Comparison of ENCODE assay signal across 8 mouse cellular contexts in the genomic region with DNA sequence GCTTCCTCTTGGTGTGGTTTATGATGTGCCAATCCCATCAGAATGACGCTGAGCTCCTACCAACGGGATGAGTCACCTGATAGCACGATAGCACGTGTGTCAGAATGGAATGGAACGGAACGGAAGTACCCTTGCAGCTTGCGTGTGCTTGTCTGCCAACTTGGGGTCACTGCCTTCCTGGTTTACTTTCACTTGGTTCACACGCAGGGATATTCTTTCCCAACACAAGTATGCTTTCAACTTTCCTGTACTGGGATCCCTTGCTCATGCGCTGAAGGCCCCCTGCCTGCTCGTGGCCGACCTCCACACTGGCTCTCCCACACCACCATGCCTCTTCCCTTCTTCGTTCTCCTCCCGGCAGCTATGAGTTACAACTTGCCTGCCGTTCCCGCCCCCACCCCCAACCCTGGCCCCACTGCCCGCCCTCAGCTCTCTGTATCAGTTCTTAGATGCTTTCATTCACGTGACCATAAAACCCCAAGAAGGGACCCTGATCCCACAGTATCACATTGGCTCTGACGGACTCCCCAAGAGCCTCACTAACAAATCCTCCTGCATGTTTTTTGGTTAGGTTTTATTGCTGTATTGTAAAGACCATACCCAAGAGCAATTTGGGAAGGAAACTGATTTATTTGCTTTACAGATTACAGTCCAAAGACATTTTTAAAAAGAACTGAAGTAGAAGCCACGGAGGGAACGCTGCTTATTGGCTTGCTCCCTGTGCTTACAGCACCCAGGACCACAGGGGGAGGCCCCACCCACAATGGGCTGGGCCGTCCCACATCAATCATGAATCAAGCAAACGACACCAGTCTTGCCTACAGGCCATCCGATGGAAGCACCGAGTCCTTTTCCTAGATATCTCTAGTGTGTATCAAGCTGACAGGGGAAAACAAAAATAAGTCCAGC. TPM values are rescaled to one million over a fixed set of nuclear protein-coding genes. Genes with fewer than 3 reads are reported as not detected.
DNase-seq lines count a peak whose midpoint lies in the region; ATAC-seq and TF ChIP-seq lines count a peak whose summit lies in the region.

No protein-coding gene starts in this region.

- no peak; the same call in 1 of the 2 replicates for ATAC-seq in forebrain, embryonic 11.5 days (replicated peaks; ENCODE audit: low FRiP score)
- peak; percentile 85 for ATAC-seq in liver, embryonic 15.5 days (ENCODE audit: insufficient read depth)

- H3K9me3 ChIP-seq in forebrain, embryonic 11.5 days (ENCODE audit: control insufficient read depth, low read length): no peaks in the 10 kb centered on the region
- H3K9me3 ChIP-seq in liver, embryonic 15.5 days (replicated peaks): no peaks in the 10 kb centered on the region

- 42% methylated on average over 24 of the region's 24 CpGs for WGBS in forebrain, embryonic 11.5 days
- 6% methylated on average over 24 of the region's 24 CpGs for WGBS in liver, embryonic 15.5 days (ENCODE audit: insufficient replicate concordance)

- peaks cover 7% of the 10 kb centered on the region; the same call in 1 of the 2 replicates for H3K4me1 ChIP-seq in forebrain, embryonic 11.5 days (replicated peaks; ENCODE audit: control insufficient read depth, insufficient read depth, low read length)
- peaks cover 41% of the 10 kb centered on the region for H3K4me1 ChIP-seq in liver, embryonic 15.5 days (replicated peaks)

- no peak overlapping the region for H3K27ac ChIP-seq in forebrain, embryonic 11.5 days (ENCODE audit: low read depth, low read length)
- peak overlapping the region; percentile 83 for H3K27ac ChIP-seq in liver, embryonic 15.5 days (replicated peaks)
- H3K27ac ChIP-seq in left cerebral cortex, adult 2 months: no peak overlapping the region

- H3K27me3 ChIP-seq in forebrain, embryonic 11.5 days (ENCODE audit: control insufficient read depth, insufficient read depth, low read length): no peaks in the 10 kb centered on the region
- no peaks in the 10 kb centered on the region for H3K27me3 ChIP-seq in liver, embryonic 15.5 days

- no peak overlapping the region for H3K4me3 ChIP-seq in forebrain, embryonic 11.5 days (ENCODE audit: low read depth, low read length)
- peak overlapping the region; percentile 90 for H3K4me3 ChIP-seq in liver, embryonic 15.5 days (replicated peaks)
- no peak overlapping the region for H3K4me3 ChIP-seq in left cerebral cortex, adult 2 months

- no peak for TF ChIP-seq CTCF in left cerebral cortex, adult 2 months (IDR thresholded peaks at IDR 0.05)

- no peaks in the 10 kb centered on the region for H3K36me3 ChIP-seq in forebrain, embryonic 11.5 days (ENCODE audit: control insufficient read depth, insufficient read depth, low read length)
- H3K36me3 ChIP-seq in liver, embryonic 15.5 days (replicated peaks): peaks cover 24% of the 10 kb centered on the region

- H3K4me2 ChIP-seq in forebrain, embryonic 11.5 days (ENCODE audit: low read depth, low read length, severe bottlenecking): 0 out of 2 replicates have a peak overlapping the region, but pooled peaks have one; percentile 19
- H3K4me2 ChIP-seq in liver, embryonic 15.5 days: peak overlapping the region; percentile 86

- intact Hi-C loops in left cerebral cortex, adult 2 months (cut with DNase I): no loop called here

- peak; percentile 90 for DNase-seq in CD4-positive helper T cell, adult 2 months (ENCODE audit: low read depth, low spot score)
- DNase-seq in adrenal gland, adult 2 months: peak; percentile 83
- no peak for DNase-seq in forebrain, embryonic 11.5 days (ENCODE audit: low spot score)
- DNase-seq in induced T-regulatory cell, adult 2 months (ENCODE audit: low read depth): peak; percentile 91
- DNase-seq in natural killer cell, adult 2 months (ENCODE audit: low spot score in 2 of 2): peak; percentile 67 to 73
- no peak for DNase-seq in left cerebral cortex, adult 2 months (ENCODE audit: extremely low spot score in 1 of 2, low spot score in 2 of 2)
- DNase-seq in cerebellum, adult 9-11 months: no peak

- H3K9ac ChIP-seq in forebrain, embryonic 11.5 days (ENCODE audit: low read length): no peak overlapping the region
- peak overlapping the region; percentile 48 for H3K9ac ChIP-seq in liver, embryonic 15.5 days

RNA-seq across cellular contexts. Expression of gene Tfip11, which starts 1.3 kb away (rescaled TPM):
- 10 to 100 TPM; 30.3 to 38.7 TPM for total RNA-seq in adrenal gland, adult 2 months (2021)
- polyA plus RNA-seq in adrenal gland, adult 2 months (2012; rRNA removed): 36.6 and 38.1 TPM in 2 replicates
- polyA plus RNA-seq in forebrain, embryonic 11.5 days (2014; fragmentation: Nextera tagmentation; extraction: Ambion mirVana): 32.5 and 33.7 TPM in 2 replicates
- 12.0 and 13.1 TPM in 2 replicates for polyA plus RNA-seq in liver, embryonic 15.5 days (2015; fragmentation: Nextera tagmentation; extraction: Ambion mirVana)
- 10 to 100 TPM; 43.0 to 45.0 TPM for total RNA-seq in left cerebral cortex, adult 2 months (2021)

RNA-seq across cellular contexts. Expression of gene Srrd, which starts 17.9 kb away (rescaled TPM):
- total RNA-seq in adrenal gland, adult 2 months (2021): 10 to 100 TPM; 20.1 to 68.5 TPM
- polyA plus RNA-seq in adrenal gland, adult 2 months (2012; rRNA removed): 43.2 and 47.4 TPM in 2 replicates
- polyA plus RNA-seq in forebrain, embryonic 11.5 days (2014; fragmentation: Nextera tagmentation; extraction: Ambion mirVana): 46.1 and 52.2 TPM in 2 replicates
- polyA plus RNA-seq in liver, embryonic 15.5 days (2015; fragmentation: Nextera tagmentation; extraction: Ambion mirVana): 13.8 and 16.4 TPM in 2 replicates
- 10 to 100 TPM; 23.1 to 29.9 TPM for total RNA-seq in left cerebral cortex, adult 2 months (2021)

RNA-seq across cellular contexts. Expression of gene Hps4, which starts 18.0 kb away (rescaled TPM):
- total RNA-seq in adrenal gland, adult 2 months (2021): 10 to 100 TPM; 19.9 to 61.1 TPM
- 62.7 and 64.6 TPM in 2 replicates for polyA plus RNA-seq in adrenal gland, adult 2 months (2012; rRNA removed)
- polyA plus RNA-seq in forebrain, embryonic 11.5 days (2014; fragmentation: Nextera tagmentation; extraction: Ambion mirVana): 32.9 and 35.4 TPM in 2 replicates
- polyA plus RNA-seq in liver, embryonic 15.5 days (2015; fragmentation: Nextera tagmentation; extraction: Ambion mirVana): 10.9 and 13.7 TPM in 2 replicates
- total RNA-seq in left cerebral cortex, adult 2 months (2021): 10 to 100 TPM; 26.9 to 38.3 TPM

RNA-seq across cellular contexts. Expression of gene Gm6583, which starts 30.9 kb away (rescaled TPM):
- total RNA-seq in adrenal gland, adult 2 months (2021): under 1 TPM in 1 of 2 experiments, not detected in 1; 0.14 TPM
- not detected in 2 replicates for polyA plus RNA-seq in adrenal gland, adult 2 months (2012; rRNA removed)
- 0.29 TPM in 1 of 2 replicates, not detected in the other for polyA plus RNA-seq in forebrain, embryonic 11.5 days (2014; fragmentation: Nextera tagmentation; extraction: Ambion mirVana)
- 0.07 and 0.12 TPM in 2 replicates for polyA plus RNA-seq in liver, embryonic 15.5 days (2015; fragmentation: Nextera tagmentation; extraction: Ambion mirVana)
- not detected for total RNA-seq in left cerebral cortex, adult 2 months (2021)

RNA-seq across cellular contexts. Expression of gene Tpst2, which starts 48.4 kb away (rescaled TPM):
- 100 to 1,000 TPM; 154 to 322 TPM for total RNA-seq in adrenal gland, adult 2 months (2021)
- 222 and 270 TPM in 2 replicates for polyA plus RNA-seq in adrenal gland, adult 2 months (2012; rRNA removed)
- polyA plus RNA-seq in forebrain, embryonic 11.5 days (2014; fragmentation: Nextera tagmentation; extraction: Ambion mirVana): 30.9 and 34.3 TPM in 2 replicates
- 34.5 and 43.8 TPM in 2 replicates for polyA plus RNA-seq in liver, embryonic 15.5 days (2015; fragmentation: Nextera tagmentation; extraction: Ambion mirVana)
- total RNA-seq in left cerebral cortex, adult 2 months (2021): 10 to 100 TPM; 37.5 to 41.9 TPM

Comparison
In these comparisons a context has a peak if more than half of its experiments do, and no peak if none do; other contexts are left out.
1. DNase-seq: peak in CD4-positive helper T cell, adult 2 months (single experiment), adrenal gland, adult 2 months (single experiment), induced T-regulatory cell, adult 2 months (single experiment) and natural killer cell, adult 2 months (2 of 2); none in forebrain, embryonic 11.5 days (single experiment), left cerebral cortex, adult 2 months (0 of 2) and cerebellum, adult 9-11 months (single experiment).